Mouse (Mus musculus): ENCODE measurements around the gene Igfn1. TPM values are rescaled to one million over a fixed set of nuclear protein-coding genes. Genes with fewer than 3 reads are reported as not detected.

Gene Igfn1
- polyA plus RNA-seq, 1 experiment = not detected

DNA sequence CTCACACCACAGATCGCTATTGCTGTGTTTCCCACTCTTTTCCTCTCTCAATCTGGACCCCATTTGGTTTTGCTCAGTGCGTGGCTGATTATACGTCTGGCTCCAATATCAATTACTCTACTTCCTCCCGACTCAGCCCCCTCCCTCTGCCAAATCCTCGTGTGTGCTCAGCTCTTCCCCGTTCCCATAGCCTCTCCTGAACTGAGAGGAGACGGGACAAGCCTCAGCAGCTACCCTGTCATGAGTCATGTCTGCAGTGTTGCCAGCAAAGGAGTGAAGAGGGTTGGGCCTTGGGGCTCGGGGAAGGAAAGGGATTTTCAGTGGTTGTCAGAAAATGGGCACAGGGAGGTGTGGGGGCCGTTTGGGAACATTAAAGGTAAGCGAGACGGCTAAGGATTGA lies 99.4 kb downstream of the Igfn1 start:
- Histone ChIP-seq H3K27me3 (ENCODE audit: control insufficient read depth, insufficient read depth, low read length) (no peaks in the 10 kb centered on the region; the same call in 1 of the 2 replicates), H3K36me3 (ENCODE audit: control insufficient read depth, insufficient read depth, low read length) (no peaks in the 10 kb centered on the region), H3K27ac (ENCODE audit: insufficient read depth, low read length) (no peak overlapping the region), H3K4me3 (ENCODE audit: extremely low read depth, insufficient read depth, insufficient read length) (no peak overlapping the region), H3K4me1 (ENCODE audit: control insufficient read depth, insufficient read depth, insufficient read length) (no peaks in the 10 kb centered on the region)
- whole genome bisulfite sequencing = 73% methylated on average over 11 of the region's 11 CpGs
- TF ChIP-seq CTCF (IDR thresholded peaks at IDR 0.05; ENCODE audit: extremely low read depth, insufficient read depth, insufficient read length, insufficient replicate concordance) = no peak
- TF ChIP-seq POLR2A (IDR thresholded peaks at IDR 0.05; ENCODE audit: low read depth, low read length) = no peak
- no peak for DNase-seq (ENCODE audit: low read depth in 1 of 2, low spot score in 2 of 2)

Other genes starting within 250 kb of the Igfn1 start
- gene Phlda3, start 240.2 kb downstream of the Igfn1 start, polyA plus RNA-seq (2012; rRNA removed) = 17.5 and 18.9 TPM in 2 replicates
- gene Tnni1, start 226.9 kb downstream of the Igfn1 start, polyA plus RNA-seq (2012; rRNA removed) = 0.80 and 1.3 TPM in 2 replicates
- 3.1 and 5.1 TPM in 2 replicates for gene Lad1, start 187.7 kb downstream of the Igfn1 start, polyA plus RNA-seq (2012; rRNA removed)
- gene Tnnt2, start 170.0 kb downstream of the Igfn1 start, polyA plus RNA-seq (2012; rRNA removed) = 0.52 and 0.75 TPM in 2 replicates
- gene Pkp1, start 87.1 kb downstream of the Igfn1 start, polyA plus RNA-seq (2012; rRNA removed) = not detected in 2 replicates
- 27.3 and 34.1 TPM in 2 replicates for gene Tmem9, start 1.8 kb upstream of the Igfn1 start, polyA plus RNA-seq (2012; rRNA removed)
- not detected in 2 replicates for gene Ascl5, start 44.5 kb upstream of the Igfn1 start, polyA plus RNA-seq (2012; rRNA removed)
- gene Cacna1s, start 46.4 kb upstream of the Igfn1 start, polyA plus RNA-seq (2012; rRNA removed) = 4.3 and 5.1 TPM in 2 replicates
- 79.2 and 111 TPM in 2 replicates for gene Kif21b, start 125.0 kb upstream of the Igfn1 start, polyA plus RNA-seq (2012; rRNA removed)
- not detected in 2 replicates for gene Mroh3, start 206.5 kb upstream of the Igfn1 start, polyA plus RNA-seq (2012; rRNA removed)
- gene Inava, start 227.9 kb upstream of the Igfn1 start, polyA plus RNA-seq (2012; rRNA removed) = 0.15 and 0.32 TPM in 2 replicates